ENCODE assay signal across 23 mouse cellular contexts in the genomic region with DNA sequence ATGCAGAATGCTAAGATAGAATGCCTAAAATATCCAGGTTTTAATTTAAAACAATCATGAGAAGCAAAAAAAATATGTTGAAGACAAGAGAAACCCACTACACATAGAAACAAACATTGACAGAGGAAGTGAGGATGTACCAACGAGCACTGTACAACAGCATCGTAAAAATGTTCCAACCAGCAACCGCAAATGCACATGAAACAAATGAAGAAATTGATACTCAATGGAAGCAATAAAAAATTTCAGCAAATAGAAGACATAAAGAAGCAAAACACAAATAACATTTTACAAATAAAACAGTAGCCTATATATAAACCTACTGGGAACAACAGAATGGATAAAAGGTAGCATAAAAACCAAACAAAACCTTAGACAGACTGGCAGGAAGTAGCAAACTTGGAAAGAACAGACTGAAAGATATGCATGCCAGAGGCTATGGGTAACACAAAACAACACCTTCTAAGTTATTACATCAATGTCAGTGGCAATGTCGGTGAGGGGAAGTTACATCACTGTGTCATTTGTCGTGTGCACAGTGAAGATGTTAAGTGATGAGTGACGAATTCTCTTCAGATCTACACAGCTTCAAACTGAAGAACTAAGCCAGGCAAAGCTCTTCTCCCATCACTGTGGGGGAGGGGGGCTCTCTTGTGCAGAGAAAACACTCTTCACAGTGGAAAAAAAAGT. TPM values are rescaled to one million over a fixed set of nuclear protein-coding genes. Genes with fewer than 3 reads are reported as not detected.
DNase-seq lines count a peak whose midpoint lies in the region; ATAC-seq and TF ChIP-seq lines count a peak whose summit lies in the region.
"Had no signal": no experiment of that assay in that cellular context is flagged by ENCODE, and none has a peak within 500 bp of the region (broad histone marks: within the 10 kb centered on the region; RNA-seq: fewer than 3 reads in every experiment).

No protein-coding gene starts in this region.

- ATAC-seq in stomach, postnatal 0 days (ENCODE audit: low FRiP score, low TSS enrichment): no peak
- ATAC-seq: liver, postnatal 0 days; midbrain, embryonic 15.5 days had no signal

- peak overlapping the region; percentile 87; the same call in 1 of the 2 replicates for H3K27ac ChIP-seq in macrophage
- no peak overlapping the region for H3K27ac ChIP-seq in stomach, postnatal 0 days (replicated peaks)
- H3K27ac ChIP-seq: embryonic facial prominence, embryonic 13.5 days; forebrain, embryonic 12.5 days; hindbrain, embryonic 13.5 days; midbrain, embryonic 15.5 days had no signal

- H3K79me2 ChIP-seq in macrophage (ENCODE audit: inconsistent target): no peaks in the 10 kb centered on the region

- no peak overlapping the region for H3K9ac ChIP-seq in stomach, postnatal 0 days (ENCODE audit: low read length)
- H3K9ac ChIP-seq: embryonic facial prominence, embryonic 13.5 days; forebrain, embryonic 12.5 days; hindbrain, embryonic 13.5 days; liver, postnatal 0 days; midbrain, embryonic 15.5 days had no signal

- no peak overlapping the region for H3K4me2 ChIP-seq in stomach, postnatal 0 days (replicated peaks; ENCODE audit: low read depth)
- H3K4me2 ChIP-seq: embryonic facial prominence, embryonic 13.5 days; forebrain, embryonic 12.5 days; hindbrain, embryonic 13.5 days; midbrain, embryonic 15.5 days had no signal

- H3K4me1 ChIP-seq in stomach, postnatal 0 days (replicated peaks; ENCODE audit: control insufficient read depth, insufficient read depth): 0 out of 2 replicates have a peak, but pooled peaks cover 2% of the 10 kb centered on the region
- H3K4me1 ChIP-seq: midbrain, embryonic 15.5 days had no signal

- no peak for TF ChIP-seq CTCF in stomach, postnatal 0 days (IDR thresholded peaks at IDR 0.05; ENCODE audit: low read depth)

- H3K4me3 ChIP-seq in macrophage (ENCODE audit: inconsistent target): no peak overlapping the region
- no peak overlapping the region for H3K4me3 ChIP-seq in stomach, postnatal 0 days (ENCODE audit: low read depth, low read length)
- H3K4me3 ChIP-seq: embryonic facial prominence, embryonic 13.5 days; erythroblast, embryonic 14.5 days; forebrain, embryonic 12.5 days; hindbrain, embryonic 13.5 days; midbrain, embryonic 15.5 days; myocyte had no signal

- no peaks in the 10 kb centered on the region for H3K9me3 ChIP-seq in stomach, postnatal 0 days (ENCODE audit: control insufficient read depth, low read length)
- H3K9me3 ChIP-seq: embryonic facial prominence, embryonic 13.5 days; forebrain, embryonic 12.5 days; hindbrain, embryonic 13.5 days; midbrain, embryonic 15.5 days had no signal

- WGBS in macrophage (ENCODE audit: missing documents): 64% methylated on average over 6 of the region's 6 CpGs
- 75% methylated on average over 6 of the region's 6 CpGs for WGBS in stomach, postnatal 0 days

- no peaks in the 10 kb centered on the region for H3K36me3 ChIP-seq in macrophage (ENCODE audit: inconsistent target)
- no peaks in the 10 kb centered on the region for H3K36me3 ChIP-seq in stomach, postnatal 0 days (ENCODE audit: control insufficient read depth, insufficient read depth, low read length)
- H3K36me3 ChIP-seq: embryonic facial prominence, embryonic 13.5 days; forebrain, embryonic 12.5 days; hindbrain, embryonic 13.5 days; midbrain, embryonic 15.5 days had no signal

- peak; percentile 18 for DNase-seq in thymus, postnatal 25 days
- no peak for DNase-seq in thymus, postnatal 36 days
- DNase-seq in T-cell, adult 2 months (ENCODE audit: low spot score): peak; percentile 72
- DNase-seq in layer of hippocampus, adult 8-10 months (ENCODE audit: low spot score in 2 of 2): no peak
- no peak for DNase-seq in adipocyte (ENCODE audit: low spot score)
- no peak for DNase-seq in stomach, postnatal 0 days (ENCODE audit: low spot score)
- DNase-seq: adrenal gland, adult 8-10 months; cerebellum, adult 2 months; cerebellum, postnatal 36 days; embryo, embryonic 11 days; gastrocnemius, postnatal 36 days; kidney, adult 8-10 months; kidney, postnatal 14 days; layer of hippocampus, postnatal 36 days; liver, postnatal 0 days had no signal

- H3K27me3 ChIP-seq in stomach, postnatal 0 days (ENCODE audit: control insufficient read depth, insufficient read depth, low read length): no peaks in the 10 kb centered on the region
- H3K27me3 ChIP-seq: embryonic facial prominence, embryonic 13.5 days; forebrain, embryonic 12.5 days; hindbrain, embryonic 13.5 days; midbrain, embryonic 15.5 days had no signal

- TF ChIP-seq EP300 in stomach, postnatal 0 days (optimal IDR thresholded peaks at IDR 0.05): no peak

RNA-seq across cellular contexts. Expression of a gene that starts 45.1 kb away (rescaled TPM):
- 1 to 10 TPM in 1 of 26 experiments, under 1 TPM in 2, not detected in 23; 0.21 to 9.9 (median 0.34) TPM for total RNA-seq in macrophage (2018; cell fraction: chromatin; rRNA removed)
- under 1 TPM in 20 of 26 experiments, not detected in 6; 0.04 to 0.80 (median 0.13) TPM for total RNA-seq in macrophage (2018; cell fraction: cytosol; rRNA removed)
- 1 to 10 TPM in 1 of 26 experiments, under 1 TPM in 4, not detected in 21; 0.20 to 1.5 (median 0.56) TPM for total RNA-seq in macrophage (2018; cell fraction: nucleus; rRNA removed)
- polyA plus RNA-seq in macrophage (2018): 0.30 to 1.3 TPM in 2 of 3 replicates, not detected in the other
- total RNA-seq in layer of hippocampus, adult 8-10 months (2022): 10 to 100 TPM in 3 of 4 experiments, 1 to 10 TPM in 1; 9.8 to 18.3 (median 10.7) TPM
- polyA plus RNA-seq in stomach, postnatal 0 days (2015; fragmentation: Nextera tagmentation; extraction: Ambion mirVana): 19.6 and 19.7 TPM in 2 replicates
- total RNA-seq: megakaryocyte-erythroid progenitor cell, adult 5-6 weeks had no signal
- polyA plus RNA-seq: erythroblast, embryonic 14.5 days had no signal

Comparison
In these comparisons a context has a peak if more than half of its experiments do, and no peak if none do; other contexts are left out.
1. DNase-seq: peak in thymus, postnatal 25 days (single experiment) and T-cell, adult 2 months (single experiment); none in thymus, postnatal 36 days (0 of 2), layer of hippocampus, adult 8-10 months (0 of 2), adipocyte (single experiment) and stomach, postnatal 0 days (single experiment).